Mouse (Mus musculus) heart, adult 9 months (tissue): ENCODE measurements around the gene Cdyl2.

Experiments used
- DNase-seq, 2 experiments: peaks; one replicate each; pipeline ENCODE4 v3.0.0; 2022; ENCODE audit warnings: low spot score in 2 of 2

Cdyl2 gene

GRCm38 (mm10) chr8:116671543-116671942, 61.2 kb downstream of the Cdyl2 start:
- DNase-seq: no peak

GRCm38 (mm10) chr8:116670604-116671003, 62.2 kb downstream of the Cdyl2 start:
- DNase-seq: no peak

- no peak for DNase-seq
Measured at GRCm38 (mm10) chr8:116668977-116669376, 63.8 kb downstream of the Cdyl2 start.

GRCm38 (mm10) chr8:116666781-116667325, 65.9 kb downstream of the Cdyl2 start:
- DNase-seq: no peak

GRCm38 (mm10) chr8:116661521-116661920, 71.3 kb downstream of the Cdyl2 start:
- DNase-seq: no peak

GRCm38 (mm10) chr8:116656811-116657210, 76.0 kb downstream of the Cdyl2 start:
- DNase-seq: no peak

- no peak for DNase-seq
Measured at GRCm38 (mm10) chr8:116654881-116655280, 77.9 kb downstream of the Cdyl2 start.

- DNase-seq: no peak
Measured at GRCm38 (mm10) chr8:116652949-116653348, 79.8 kb downstream of the Cdyl2 start.

GRCm38 (mm10) chr8:116649975-116650725, 82.6 kb downstream of the Cdyl2 start:
- DNase-seq: no peak

GRCm38 (mm10) chr8:116645376-116645775, 87.4 kb downstream of the Cdyl2 start:
- no peak for DNase-seq

GRCm38 (mm10) chr8:116640925-116641324, 91.9 kb downstream of the Cdyl2 start:
- no peak for DNase-seq

GRCm38 (mm10) chr8:116637998-116638397, 94.8 kb downstream of the Cdyl2 start:
- no peak for DNase-seq

- DNase-seq: no peak
Measured at GRCm38 (mm10) chr8:116637193-116637592, 95.6 kb downstream of the Cdyl2 start.

GRCm38 (mm10) chr8:116636396-116636795, 96.4 kb downstream of the Cdyl2 start:
- DNase-seq: no peak

GRCm38 (mm10) chr8:116635972-116636371, 96.8 kb downstream of the Cdyl2 start:
- DNase-seq: no peak

GRCm38 (mm10) chr8:116635261-116635660, 97.5 kb downstream of the Cdyl2 start:
- DNase-seq: no peak

- DNase-seq: no peak
Measured at GRCm38 (mm10) chr8:116634436-116634835, 98.4 kb downstream of the Cdyl2 start.

GRCm38 (mm10) chr8:116633470-116634150, 99.2 kb downstream of the Cdyl2 start:
- no peak for DNase-seq

GRCm38 (mm10) chr8:116630066-116630465, 102.7 kb downstream of the Cdyl2 start:
- DNase-seq: no peak

- no peak for DNase-seq
Measured at GRCm38 (mm10) chr8:116628975-116629374, 103.8 kb downstream of the Cdyl2 start.

- DNase-seq: no peak
Measured at GRCm38 (mm10) chr8:116627854-116628479, 104.8 kb downstream of the Cdyl2 start.

- DNase-seq: no peak
Measured at GRCm38 (mm10) chr8:116623591-116623990, 109.2 kb downstream of the Cdyl2 start.
